Mouse (Mus musculus): ENCODE measurements around the gene Gm14548. TPM values are rescaled to one million over a fixed set of nuclear protein-coding genes. Genes with fewer than 3 reads are reported as not detected.

Gene Gm14548
- polyA plus RNA-seq (2012; rRNA removed): 0.46 and 1.2 TPM in 2 replicates

GRCm38 (mm10) chr7:3898036-3898590, at the start of gene Gm14548:
Gene Gm14548 (minus strand): TSS chr7:3898120.

GRCm38 (mm10) chr7:3915387-3915786, 17.5 kb upstream of the Gm14548 start, which contains the start of gene Lilra6:
Gene Lilra6 (minus strand): TSS chr7:3915503.

DNA sequence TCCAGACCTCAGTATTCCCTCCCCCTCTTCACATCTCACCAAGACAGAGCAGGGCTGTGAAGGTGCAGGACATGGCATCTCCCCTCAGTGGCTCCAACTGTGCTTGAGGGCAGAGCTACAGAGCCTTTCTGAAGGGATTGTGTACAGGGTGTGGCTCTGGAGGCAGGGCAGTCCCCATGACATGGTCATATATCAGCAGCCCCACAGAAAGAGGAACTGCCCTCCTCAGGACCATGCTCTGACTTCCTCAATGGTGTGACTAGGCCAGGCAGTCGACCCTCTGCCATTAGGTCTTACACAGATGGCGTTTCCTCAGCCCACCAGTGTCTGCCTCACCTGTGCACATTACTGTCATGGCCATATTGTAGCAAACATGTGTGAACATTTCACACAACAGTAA, 53.0 kb downstream of the Gm14548 start, which contains the start of gene Pira2:
TSS of gene Pira2 (minus strand) at position 101 of the 400 bp plus-strand sequence.

Other genes with a start within 250 kb of the Gm14548 start
- 4.2 and 4.5 TPM in 2 replicates for gene Leng1, start 232.3 kb downstream of the Gm14548 start, polyA plus RNA-seq (2012; rRNA removed)
- gene Tmc4, start 220.6 kb downstream of the Gm14548 start, polyA plus RNA-seq (2012; rRNA removed): 50.6 and 58.5 TPM in 2 replicates
- 210 and 216 TPM in 2 replicates for gene Tsen34, start 205.3 kb downstream of the Gm14548 start, polyA plus RNA-seq (2012; rRNA removed)
- gene Mboat7, start 204.6 kb downstream of the Gm14548 start, polyA plus RNA-seq (2012; rRNA removed): 95.4 and 98.2 TPM in 2 replicates
- 2,155 and 3,536 TPM in 2 replicates for gene Rps9, start 194.1 kb downstream of the Gm14548 start, polyA plus RNA-seq (2012; rRNA removed)
- gene Pirb, start 177.7 kb downstream of the Gm14548 start, polyA plus RNA-seq (2012; rRNA removed): 10.0 and 10.1 TPM in 2 replicates
- 0.15 and 0.29 TPM in 2 replicates for gene Gm15448, start 72.4 kb downstream of the Gm14548 start, polyA plus RNA-seq (2012; rRNA removed)
- gene Pira2, start 53.1 kb downstream of the Gm14548 start, polyA plus RNA-seq (2012; rRNA removed): 0.48 and 0.53 TPM in 2 replicates
- 0.70 and 0.89 TPM in 2 replicates for gene Lilra6, start 17.4 kb upstream of the Gm14548 start, polyA plus RNA-seq (2012; rRNA removed)
- 6.9 and 8.7 TPM in 2 replicates for gene Lair1, start 165.1 kb upstream of the Gm14548 start, polyA plus RNA-seq (2012; rRNA removed)
- 6.7 and 7.6 TPM in 2 replicates for gene Ttyh1, start 221.3 kb upstream of the Gm14548 start, polyA plus RNA-seq (2012; rRNA removed)
- gene Leng8, start 238.9 kb upstream of the Gm14548 start, polyA plus RNA-seq (2012; rRNA removed): 635 and 1,086 TPM in 2 replicates